Mouse (Mus musculus) thymus, adult 18-20 months (tissue): ENCODE results near the gene Ltbp2.
A peak's percentile ranks its signal among the peaks of the same experiment; 100 is the strongest.

Experiments used
- DNase-seq, 2 experiments: peaks; one replicate each; pipeline ENCODE4 v3.0.0; 2022; ENCODE audit warnings: mixed read lengths in 2 of 2

The Ltbp2 gene

GRCm38 (mm10) chr12:84801532-84802110 lies 74.7 kb downstream of the Ltbp2 start:
- DNase-seq, result no peak

GRCm38 (mm10) chr12:84800419-84800818 lies 75.9 kb downstream of the Ltbp2 start:
- DNase-seq, result no peak

- no peak for DNase-seq
These were observed 77.2 kb downstream of the Ltbp2 start for GRCm38 (mm10) chr12:84799086-84799485.

GRCm38 (mm10) chr12:84794647-84795046 lies 81.7 kb downstream of the Ltbp2 start:
- no peak for DNase-seq

GRCm38 (mm10) chr12:84792629-84793028 lies 83.7 kb downstream of the Ltbp2 start:
- DNase-seq, result no peak

GRCm38 (mm10) chr12:84790853-84791252 lies 85.5 kb downstream of the Ltbp2 start:
- no peak for DNase-seq

- no peak for DNase-seq
These were observed 90.2 kb downstream of the Ltbp2 start for GRCm38 (mm10) chr12:84786091-84786490.

- DNase-seq, result peak; percentile 46 to 53
These were observed 91.5 kb downstream of the Ltbp2 start for GRCm38 (mm10) chr12:84784604-84785381.

- no peak for DNase-seq
These were observed 100.1 kb downstream of the Ltbp2 start for GRCm38 (mm10) chr12:84776229-84776628.

GRCm38 (mm10) chr12:84774376-84774775 lies 102.0 kb downstream of the Ltbp2 start:
- no peak for DNase-seq

GRCm38 (mm10) chr12:84773476-84773875 lies 102.9 kb downstream of the Ltbp2 start:
- DNase-seq, result peak in 1 of 2 experiments; percentile 21

- peak; percentile 98 to 99 for DNase-seq
These were observed 103.4 kb downstream of the Ltbp2 start, which contains the start of the genes Npc2 and Isca2 for GRCm38 (mm10) chr12:84772726-84773441. Gene Npc2 (minus strand): TSS chr12:84773152. Gene Isca2 (plus strand): TSS chr12:84773251.

GRCm38 (mm10) chr12:84771981-84772520 lies 104.3 kb downstream of the Ltbp2 start:
- DNase-seq, result no peak

- no peak for DNase-seq
These were observed 106.7 kb downstream of the Ltbp2 start for GRCm38 (mm10) chr12:84769624-84770023.

- DNase-seq, result no peak
These were observed 108.8 kb downstream of the Ltbp2 start for GRCm38 (mm10) chr12:84767510-84767909.

GRCm38 (mm10) chr12:84766113-84766735 lies 110.1 kb downstream of the Ltbp2 start:
- DNase-seq, result no peak

GRCm38 (mm10) chr12:84765506-84765905 lies 110.8 kb downstream of the Ltbp2 start:
- no peak for DNase-seq

GRCm38 (mm10) chr12:84764756-84765155 lies 111.6 kb downstream of the Ltbp2 start:
- no peak for DNase-seq

GRCm38 (mm10) chr12:84763577-84764218 lies 112.6 kb downstream of the Ltbp2 start:
- no peak for DNase-seq

- peak in 1 of 2 experiments; percentile 43 for DNase-seq
These were observed 113.8 kb downstream of the Ltbp2 start for GRCm38 (mm10) chr12:84762532-84762931.

- no peak for DNase-seq
These were observed 117.3 kb downstream of the Ltbp2 start for GRCm38 (mm10) chr12:84759063-84759462.

- DNase-seq, result no peak
These were observed 120.3 kb downstream of the Ltbp2 start for GRCm38 (mm10) chr12:84756016-84756415.
